Mouse (Mus musculus): Measurements from ENCODE around the gene Gm17359.

DNA sequence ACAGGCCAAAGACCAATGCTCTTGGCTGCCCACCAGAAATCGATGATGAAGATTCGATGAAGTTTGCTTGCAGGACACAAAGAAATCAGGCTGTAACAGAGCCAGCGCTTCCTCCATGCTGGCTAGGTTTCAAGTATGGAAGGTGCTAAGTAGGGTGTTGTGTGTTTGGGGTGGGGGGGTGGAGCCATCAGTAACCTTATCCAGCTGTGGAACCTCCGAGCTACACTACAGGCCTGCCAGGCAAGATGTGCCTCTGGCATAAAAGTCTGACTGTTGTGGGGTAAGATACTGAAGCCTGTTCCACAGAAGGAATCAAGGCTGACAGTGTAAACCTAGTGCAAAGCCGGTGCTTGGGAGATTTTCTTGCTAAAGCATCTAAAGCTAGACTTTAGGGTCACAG, 112.0 kb downstream of the Gm17359 start:
- TF ChIP-seq POLR2A (IDR thresholded peaks at IDR 0.05; ENCODE audit: borderline replicate concordance, control insufficient read depth, low read depth, low read length) (no peak), CTCF (IDR thresholded peaks at IDR 0.05; ENCODE audit: control insufficient read depth, insufficient read depth, low read length) (no peak)

All from bone marrow, adult 2 months (tissue).